Mouse (Mus musculus) adrenal gland, postnatal 4 days (tissue): ENCODE measurements around the gene Aqp2. TPM values are rescaled to one million over a fixed set of nuclear protein-coding genes. Genes with fewer than 3 reads are reported as not detected.

Source experiments
- DNase-seq, 2 experiments: peaks; one replicate each; pipeline ENCODE4 v3.0.0; 2021 to 2022; ENCODE audit warnings: low spot score in 2 of 2, mixed read lengths in 2 of 2
- long read RNA-seq, 2 experiments: library from polyadenylated mRNA; stranded (forward); transcript quantifications; one replicate each; pipeline ENCODE4 v2.0.0; 2021
- total RNA-seq, 2 experiments: library from RNA; stranded (reverse); gene quantifications; 2 replicates each; pipeline ENCODE4 v1.2.3; 2021

Gene Aqp2
- 10 to 100 TPM in 1 of 2 experiments, 1 to 10 TPM in 1; 1.2 to 11.4 TPM for total RNA-seq
- long read RNA-seq, experiment 1, partial matches to known transcripts = 0 of 2 reads
- long read RNA-seq, experiment 1, other reads (novel, unspliced or antisense) = 0 of 2 reads
- long read RNA-seq, experiment 2, transcript Aqp2-201 (4 exons, 1,419 nt) = major isoform, 47 of 55 reads
- long read RNA-seq, experiment 2, partial matches to known transcripts = 3 of 55 reads
- long read RNA-seq, experiment 2, other reads (novel, unspliced or antisense) = 5 of 55 reads

DNA sequence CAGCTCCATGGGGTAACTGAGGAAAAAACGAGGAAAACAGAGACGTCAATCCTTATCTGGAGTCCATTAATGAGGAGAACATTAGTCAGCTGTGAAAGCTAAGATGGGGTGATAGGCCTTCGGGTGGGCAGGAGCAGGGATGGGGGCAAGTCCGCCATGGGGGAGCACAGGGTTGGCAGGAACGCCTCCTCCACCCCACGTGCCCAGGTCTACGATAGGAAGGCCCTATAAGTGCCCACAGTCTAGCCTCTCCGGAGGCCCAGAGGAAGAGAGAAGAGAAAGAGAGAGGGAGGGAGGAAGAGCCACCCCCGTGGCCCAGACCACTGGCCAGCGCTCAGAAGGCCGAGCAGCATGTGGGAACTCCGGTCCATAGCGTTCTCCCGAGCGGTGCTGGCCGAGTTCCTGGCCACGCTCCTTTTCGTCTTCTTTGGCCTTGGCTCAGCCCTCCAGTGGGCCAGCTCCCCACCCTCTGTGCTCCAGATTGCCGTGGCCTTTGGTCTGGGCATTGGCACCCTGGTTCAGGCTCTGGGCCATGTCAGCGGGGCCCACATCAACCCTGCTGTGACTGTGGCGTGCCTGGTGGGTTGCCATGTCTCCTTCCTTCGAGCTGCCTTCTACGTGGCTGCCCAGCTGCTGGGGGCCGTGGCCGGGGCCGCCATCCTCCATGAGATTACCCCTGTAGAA is at the start of gene Aqp2:
Gene Aqp2, plus strand, starts transcription at position 254 of the 684 bp plus-strand sequence.
- no peak for DNase-seq

DNA sequence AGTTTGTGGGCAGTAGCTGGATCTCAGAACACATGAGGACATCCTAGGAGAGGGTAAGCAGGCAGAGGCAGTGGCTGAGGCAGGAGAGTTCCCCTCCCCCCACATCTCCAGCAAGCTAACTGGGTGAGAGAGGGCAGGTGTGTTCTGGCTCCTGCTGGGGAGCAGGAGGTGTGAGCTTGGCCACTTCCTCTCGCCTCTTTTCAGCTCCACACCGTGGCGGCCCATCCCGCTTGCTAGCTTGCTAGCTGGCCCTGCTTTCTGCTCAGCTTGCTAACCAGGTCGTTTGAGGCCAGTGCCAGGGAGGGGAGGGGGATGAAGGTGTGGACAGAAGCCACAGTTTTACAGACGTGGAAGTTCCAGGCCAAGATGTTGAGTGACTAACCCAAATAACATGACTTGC is 47.7 kb upstream of the Aqp2 start:
- DNase-seq = no peak

GRCm38 (mm10) chr15:99532023-99532422 is 46.8 kb upstream of the Aqp2 start:
- DNase-seq = no peak

- DNase-seq = no peak
These were observed 41.7 kb upstream of the Aqp2 start for GRCm38 (mm10) chr15:99536889-99537862.

DNA sequence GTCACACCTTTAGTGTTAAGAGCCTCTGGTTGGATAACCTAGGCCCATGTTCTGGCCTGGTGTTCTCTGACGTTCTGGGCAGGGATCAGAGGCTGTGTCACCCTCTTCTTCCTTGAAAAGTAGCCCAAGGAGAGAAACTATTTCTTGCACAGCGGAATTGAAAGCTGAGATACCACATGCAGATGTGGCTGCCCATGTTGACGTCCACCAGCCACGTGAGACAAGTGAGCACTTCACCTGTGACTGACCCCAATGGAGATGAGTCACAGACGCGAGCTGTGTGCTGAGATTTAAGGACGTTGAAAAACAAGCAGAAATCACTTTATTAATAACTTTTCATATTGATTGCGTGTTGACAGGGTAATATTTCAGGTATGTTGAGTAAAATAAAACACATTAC is 39.0 kb upstream of the Aqp2 start:
- DNase-seq = no peak

DNA sequence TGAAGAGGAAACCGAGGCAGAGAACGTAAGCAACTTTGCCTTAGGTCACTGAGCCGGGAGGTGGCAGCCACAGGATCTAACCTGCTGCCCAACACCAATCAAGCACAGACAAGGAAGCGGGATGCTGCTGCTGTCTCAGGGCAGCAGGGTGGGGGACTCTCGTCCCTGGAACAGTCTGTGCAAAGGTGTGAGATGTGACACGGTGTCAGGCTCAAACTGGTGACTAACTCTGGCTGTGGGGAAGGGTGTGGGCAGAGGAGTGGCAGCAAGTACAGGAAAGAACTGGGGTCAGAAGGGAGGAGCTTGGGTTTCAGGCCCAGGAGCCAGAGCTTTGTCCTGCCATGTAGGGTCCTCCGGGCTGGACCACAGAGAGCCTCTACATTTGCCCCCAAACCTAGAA is 34.8 kb upstream of the Aqp2 start:
- DNase-seq = no peak

DNA sequence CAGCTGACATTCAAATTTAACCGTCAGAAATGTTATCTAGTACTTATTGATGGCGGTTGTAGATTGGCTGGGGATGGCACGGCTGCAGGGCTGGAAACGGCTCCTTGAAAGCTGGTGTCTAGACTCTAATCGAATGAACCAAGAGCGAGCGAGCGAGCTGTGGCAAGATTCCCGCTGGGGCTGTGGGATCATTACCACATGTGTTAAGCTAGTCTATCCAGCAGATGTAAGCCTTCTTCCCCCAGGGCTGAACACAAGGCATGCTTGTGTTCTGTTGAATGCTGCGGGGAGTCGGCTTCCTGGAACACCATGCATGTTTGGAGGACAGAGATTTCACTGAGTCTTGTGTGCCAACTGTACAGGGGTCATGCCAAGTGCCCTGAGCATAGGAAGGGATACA is 32.3 kb upstream of the Aqp2 start:
- no peak for DNase-seq

- DNase-seq = no peak
These were observed 31.1 kb upstream of the Aqp2 start for GRCm38 (mm10) chr15:99547732-99548131.

DNA sequence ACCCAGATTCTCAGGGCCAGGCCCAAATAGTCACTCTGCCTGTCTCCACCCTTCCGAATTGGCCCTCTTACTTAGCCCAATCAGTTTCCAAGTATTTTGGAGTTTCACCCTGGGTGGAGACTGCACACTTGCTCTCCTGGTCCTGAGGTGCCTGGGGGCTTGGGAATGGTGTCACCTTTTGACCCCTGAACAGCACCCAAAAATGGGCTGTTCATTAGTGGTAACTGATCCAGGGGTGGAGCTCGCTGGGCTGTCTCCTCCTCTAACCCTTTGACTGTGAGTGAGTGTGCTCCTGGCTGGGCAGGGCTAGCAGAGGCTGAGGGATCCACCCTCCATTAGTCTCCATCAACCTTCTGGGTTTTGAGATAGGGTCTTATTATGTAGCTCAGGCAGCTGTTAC is 29.0 kb upstream of the Aqp2 start:
- DNase-seq = no peak

GRCm38 (mm10) chr15:99553767-99554166 is 25.1 kb upstream of the Aqp2 start:
- no peak for DNase-seq

DNA sequence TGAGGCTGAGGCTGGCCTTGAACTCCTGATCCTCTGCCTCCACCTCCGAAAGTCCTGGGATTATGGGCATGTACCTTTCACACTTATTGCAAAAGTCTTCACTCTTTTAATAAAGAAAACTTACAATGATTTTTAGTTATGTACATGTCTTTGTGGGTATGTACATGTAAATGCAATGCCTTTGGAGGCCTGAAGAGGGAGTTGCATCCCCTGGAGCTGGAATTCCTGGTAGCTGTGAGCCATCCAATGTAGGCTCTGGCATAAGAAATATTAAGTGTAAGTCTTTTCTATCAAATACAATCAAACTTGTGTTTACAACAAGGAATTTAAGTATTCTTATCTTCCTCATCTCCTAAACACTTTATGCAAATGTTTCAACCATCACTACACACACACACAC is 19.9 kb upstream of the Aqp2 start:
- DNase-seq = no peak

DNA sequence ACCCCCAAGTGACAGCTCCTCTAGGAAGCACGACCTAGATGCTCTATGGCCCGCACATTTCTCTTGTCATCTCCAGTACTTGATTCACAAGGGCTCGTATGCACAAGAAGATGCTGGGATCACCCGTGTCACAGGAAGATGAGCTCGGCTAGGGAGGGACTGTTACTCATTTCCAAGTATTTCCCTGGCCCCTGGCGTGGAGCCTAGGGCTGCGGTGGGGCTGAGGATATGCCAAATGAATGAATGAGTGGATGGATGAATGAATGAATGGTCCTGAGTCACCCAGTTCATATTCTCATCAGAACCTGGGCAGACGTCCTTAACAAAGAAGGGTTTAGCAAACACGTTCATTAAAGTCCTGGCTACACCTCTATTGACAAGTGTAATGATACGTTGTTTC is 18.6 kb upstream of the Aqp2 start:
- no peak for DNase-seq

GRCm38 (mm10) chr15:99567371-99567770 is 11.5 kb upstream of the Aqp2 start:
- DNase-seq = no peak

DNA sequence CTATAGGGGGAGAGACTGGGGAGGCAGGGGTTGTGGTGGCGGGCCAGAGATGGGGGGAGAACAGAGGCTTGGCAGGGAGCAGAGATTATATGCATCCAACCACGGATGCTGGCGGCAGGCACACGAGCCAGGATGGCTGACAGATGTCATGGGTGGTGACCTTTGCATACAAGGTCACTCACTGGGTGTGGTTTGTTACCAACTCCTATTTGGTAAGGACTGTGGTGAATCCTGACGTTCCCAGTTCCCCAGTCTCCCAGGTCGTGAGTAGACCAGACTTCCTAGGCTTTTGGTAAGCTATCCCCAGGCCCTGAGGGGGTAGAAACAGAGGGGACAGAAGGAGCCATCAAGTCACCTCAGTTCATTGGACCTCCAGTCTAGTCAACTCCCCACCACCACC is 10.2 kb upstream of the Aqp2 start:
- no peak for DNase-seq

DNA sequence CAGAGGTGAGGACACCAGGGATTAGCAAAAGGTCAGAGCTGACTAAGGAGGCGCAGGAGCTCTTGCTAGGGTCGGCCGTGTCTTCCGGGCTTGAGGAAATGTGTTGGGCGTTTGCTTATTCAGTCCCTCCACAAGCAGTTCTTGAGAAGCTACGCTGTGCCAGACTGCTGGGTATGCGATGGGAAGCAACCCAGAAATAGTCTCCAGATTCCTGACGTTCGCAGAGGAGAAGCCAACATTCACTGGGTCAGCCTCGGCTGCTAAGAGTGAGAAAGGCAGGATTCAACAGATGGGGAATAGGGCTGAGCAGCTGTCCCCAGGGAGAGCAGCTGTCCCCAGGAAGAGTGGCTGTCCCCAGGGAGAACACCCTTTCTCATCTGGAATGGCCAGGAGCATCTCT is 9.7 kb upstream of the Aqp2 start:
- no peak for DNase-seq

- no peak for DNase-seq
These were observed 4.8 kb downstream of the Aqp2 start for GRCm38 (mm10) chr15:99583463-99584344.

DNA sequence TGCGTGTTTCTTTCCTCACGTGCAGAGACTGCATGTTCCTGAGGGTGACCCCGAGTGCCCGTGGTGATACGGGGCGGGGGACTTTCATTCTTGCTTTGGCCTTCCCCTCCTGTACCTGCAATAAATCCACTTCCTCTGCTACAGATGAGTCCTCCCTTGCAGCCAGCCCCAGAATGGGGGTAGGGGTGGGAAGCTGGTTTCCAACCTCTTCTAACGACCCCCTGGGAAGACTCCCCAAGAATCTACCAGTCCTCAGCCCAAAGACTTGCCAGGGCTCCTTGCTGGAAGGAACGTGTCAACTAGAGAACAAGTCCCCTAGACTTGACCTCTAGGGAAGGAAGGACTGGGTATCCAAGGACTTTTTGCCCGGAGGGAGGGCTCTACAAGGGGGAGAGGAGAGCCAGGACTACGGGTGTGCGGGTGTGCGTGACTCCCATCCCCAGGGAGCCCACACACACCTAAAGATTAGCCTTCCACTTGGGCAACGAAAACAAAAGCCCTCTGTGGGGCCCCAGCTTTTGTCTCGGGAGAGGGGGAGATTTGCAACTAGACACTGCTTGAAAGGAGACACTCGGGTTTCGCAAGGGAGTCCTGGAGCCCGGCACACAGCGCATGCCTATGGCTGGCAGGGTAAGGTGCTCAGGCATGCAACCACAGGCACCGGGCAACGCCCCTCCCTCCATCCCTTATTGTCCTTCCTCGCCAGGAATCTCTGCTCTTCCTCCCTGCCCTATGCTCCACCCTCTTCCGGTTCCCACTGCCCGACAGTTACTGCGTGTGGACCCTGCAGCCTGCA is 5.8 kb downstream of the Aqp2 start:
- no peak for DNase-seq

DNA sequence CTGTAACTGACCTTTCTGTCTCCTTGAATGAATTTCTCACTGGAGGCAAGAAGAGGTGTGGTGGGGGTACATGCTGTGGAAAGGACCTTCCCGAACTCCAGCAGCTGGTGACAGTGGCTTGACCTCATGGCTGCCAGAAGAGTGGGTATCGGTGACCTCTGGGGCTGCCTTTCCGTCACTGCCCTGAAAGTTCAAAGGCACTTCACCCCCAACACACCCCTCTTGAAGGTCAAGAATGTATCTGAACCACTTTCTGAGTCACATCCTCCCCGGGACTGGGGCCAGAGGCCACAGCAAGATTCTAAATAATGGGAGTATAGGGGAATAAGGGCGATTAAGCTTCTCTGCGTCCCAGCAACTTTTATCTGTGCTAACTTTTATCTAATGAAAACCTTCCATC is 6.9 kb downstream of the Aqp2 start:
- no peak for DNase-seq

- DNase-seq = no peak
These were observed 7.7 kb downstream of the Aqp2 start for GRCm38 (mm10) chr15:99586525-99586924.

- no peak for DNase-seq
These were observed 10.4 kb downstream of the Aqp2 start for GRCm38 (mm10) chr15:99589237-99589636.
